Mouse (Mus musculus): ENCODE results near the gene Ubtd2. TPM values are rescaled to one million over a fixed set of nuclear protein-coding genes. Genes with fewer than 3 reads are reported as not detected.
"Not testable (repeated sequence)": the region's sequence is repeated elsewhere in the genome, so short reads cannot be mapped to it uniquely, and the experiment has no call there.

Ubtd2 gene
- polyA plus RNA-seq, 1 experiment from 2014 or later, result 57.3 TPM

- 89% methylated on average over 4 of the region's 4 CpGs for WGBS
- Histone ChIP-seq H3K27ac (ENCODE audit: low read depth) (no peak overlapping the region), H3K4me2 (no peak overlapping the region), H3K9me3 (ENCODE audit: low read depth, low read length) (no peaks in the 10 kb centered on the region), H3K27me3 (ENCODE audit: insufficient read depth, low read length) (no peaks in the 10 kb centered on the region), H3K4me1 (ENCODE audit: insufficient read depth) (no peaks in the 10 kb centered on the region), H3K9ac (no peak overlapping the region), H3K4me3 (ENCODE audit: low read depth, low read length) (no peak overlapping the region), H3K36me3 (ENCODE audit: insufficient read depth) (peaks cover 26% of the 10 kb centered on the region)
- ATAC-seq (ENCODE audit: insufficient read depth), result no peak
- no peak for DNase-seq
- TF ChIP-seq CTCF (IDR thresholded peaks at IDR 0.05; ENCODE audit: low read depth), result peak; percentile 37
Measured at GRCm38 (mm10) chr11:32499931-32500330, 44.8 kb downstream of the Ubtd2 start.

DNA sequence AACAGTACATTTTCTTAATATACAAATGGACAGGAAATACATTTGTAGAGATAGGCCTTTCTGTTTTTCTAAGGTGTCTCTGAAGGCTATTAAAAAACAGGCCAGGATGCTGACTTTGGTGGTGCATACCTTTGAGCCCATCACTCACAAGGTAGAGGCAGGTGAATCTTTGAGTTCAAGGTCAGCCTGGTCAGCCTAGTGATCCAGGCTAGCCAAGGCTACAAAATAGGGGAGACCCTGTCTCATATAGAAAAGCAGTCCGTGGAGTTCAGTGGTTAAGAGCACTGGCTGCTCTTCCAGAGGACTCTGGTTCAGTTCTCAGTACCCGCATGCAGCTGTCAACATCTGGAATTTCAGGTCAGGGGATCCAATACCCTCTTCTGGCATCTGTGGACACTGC lies 48.5 kb downstream of the Ubtd2 start:
- Histone ChIP-seq H3K9ac (no peak overlapping the region), H3K27me3 (ENCODE audit: insufficient read depth, low read length) (no peaks in the 10 kb centered on the region), H3K9me3 (ENCODE audit: low read depth, low read length) (no peaks in the 10 kb centered on the region), H3K4me1 (ENCODE audit: insufficient read depth) (no peaks in the 10 kb centered on the region), H3K4me3 (ENCODE audit: low read depth, low read length) (no peak overlapping the region), H3K27ac (ENCODE audit: low read depth) (no peak overlapping the region), H3K4me2 (no peak overlapping the region), H3K36me3 (ENCODE audit: insufficient read depth) (peaks cover 26% of the 10 kb centered on the region)
- no peak for DNase-seq
- 97% methylated on average over 2 of the region's 2 CpGs for WGBS
- TF ChIP-seq CTCF (IDR thresholded peaks at IDR 0.05; ENCODE audit: low read depth), result no peak
- no peak for ATAC-seq (ENCODE audit: insufficient read depth)

- Histone ChIP-seq H3K9ac (no peak overlapping the region), H3K4me2 (no peak overlapping the region), H3K36me3 (ENCODE audit: insufficient read depth) (peaks cover 18% of the 10 kb centered on the region), H3K4me1 (ENCODE audit: insufficient read depth) (no peaks in the 10 kb centered on the region), H3K27me3 (ENCODE audit: insufficient read depth, low read length) (no peaks in the 10 kb centered on the region), H3K9me3 (ENCODE audit: low read depth, low read length) (no peaks in the 10 kb centered on the region), H3K4me3 (ENCODE audit: low read depth, low read length) (no peak overlapping the region), H3K27ac (ENCODE audit: low read depth) (no peak overlapping the region)
- ATAC-seq (ENCODE audit: insufficient read depth) (no peak), DNase-seq (no peak)
- WGBS, result 76% methylated on average over 7 of the region's 7 CpGs
- TF ChIP-seq CTCF (IDR thresholded peaks at IDR 0.05; ENCODE audit: low read depth), result no peak
Measured at GRCm38 (mm10) chr11:32505091-32505739, 50.0 kb downstream of the Ubtd2 start.

GRCm38 (mm10) chr11:32510930-32511329 lies 55.8 kb downstream of the Ubtd2 start:
- Histone ChIP-seq H3K27me3 (ENCODE audit: insufficient read depth, low read length) (no peaks in the 10 kb centered on the region), H3K36me3 (ENCODE audit: insufficient read depth) (peaks cover 3% of the 10 kb centered on the region; the same call in 1 of the 2 replicates), H3K4me1 (ENCODE audit: insufficient read depth) (no peaks in the 10 kb centered on the region), H3K9me3 (ENCODE audit: low read depth, low read length) (no peaks in the 10 kb centered on the region), H3K27ac (ENCODE audit: low read depth) (no peak overlapping the region), H3K4me2 (no peak overlapping the region), H3K4me3 (ENCODE audit: low read depth, low read length) (no peak overlapping the region), H3K9ac (no peak overlapping the region)
- WGBS, result 57% methylated on average over 1 of the region's 1 CpGs
- no peak for ATAC-seq (ENCODE audit: insufficient read depth)
- no peak for DNase-seq
- TF ChIP-seq CTCF (IDR thresholded peaks at IDR 0.05; ENCODE audit: low read depth), result no peak; the same call in 1 of the 2 replicates

- not testable (repeated sequence) for DNase-seq; H3K27ac ChIP-seq (ENCODE audit: low read depth); H3K9me3 ChIP-seq (ENCODE audit: low read depth, low read length); H3K4me1 ChIP-seq (ENCODE audit: insufficient read depth); H3K4me2 ChIP-seq; H3K4me3 ChIP-seq (ENCODE audit: low read depth, low read length); ATAC-seq (ENCODE audit: insufficient read depth); H3K27me3 ChIP-seq (ENCODE audit: insufficient read depth, low read length); H3K9ac ChIP-seq
- 80% methylated on average over 5 of the region's 5 CpGs for WGBS
- peaks cover 32% of the 10 kb centered on the region for H3K36me3 ChIP-seq (ENCODE audit: insufficient read depth)
Measured at GRCm38 (mm10) chr11:32514853-32515252, 59.7 kb downstream of the Ubtd2 start.

GRCm38 (mm10) chr11:32516091-32516490 lies 60.9 kb downstream of the Ubtd2 start:
- Histone ChIP-seq H3K4me2 (no peak overlapping the region), H3K36me3 (ENCODE audit: insufficient read depth) (peaks cover 35% of the 10 kb centered on the region), H3K9ac (no peak overlapping the region), H3K27me3 (ENCODE audit: insufficient read depth, low read length) (no peaks in the 10 kb centered on the region), H3K4me1 (ENCODE audit: insufficient read depth) (no peaks in the 10 kb centered on the region), H3K4me3 (ENCODE audit: low read depth, low read length) (no peak overlapping the region), H3K27ac (ENCODE audit: low read depth) (no peak overlapping the region), H3K9me3 (ENCODE audit: low read depth, low read length) (no peaks in the 10 kb centered on the region)
- 90% methylated on average over 12 of the region's 12 CpGs for WGBS
- TF ChIP-seq CTCF (IDR thresholded peaks at IDR 0.05; ENCODE audit: low read depth), result no peak
- ATAC-seq (ENCODE audit: insufficient read depth) (no peak), DNase-seq (no peak)

DNA sequence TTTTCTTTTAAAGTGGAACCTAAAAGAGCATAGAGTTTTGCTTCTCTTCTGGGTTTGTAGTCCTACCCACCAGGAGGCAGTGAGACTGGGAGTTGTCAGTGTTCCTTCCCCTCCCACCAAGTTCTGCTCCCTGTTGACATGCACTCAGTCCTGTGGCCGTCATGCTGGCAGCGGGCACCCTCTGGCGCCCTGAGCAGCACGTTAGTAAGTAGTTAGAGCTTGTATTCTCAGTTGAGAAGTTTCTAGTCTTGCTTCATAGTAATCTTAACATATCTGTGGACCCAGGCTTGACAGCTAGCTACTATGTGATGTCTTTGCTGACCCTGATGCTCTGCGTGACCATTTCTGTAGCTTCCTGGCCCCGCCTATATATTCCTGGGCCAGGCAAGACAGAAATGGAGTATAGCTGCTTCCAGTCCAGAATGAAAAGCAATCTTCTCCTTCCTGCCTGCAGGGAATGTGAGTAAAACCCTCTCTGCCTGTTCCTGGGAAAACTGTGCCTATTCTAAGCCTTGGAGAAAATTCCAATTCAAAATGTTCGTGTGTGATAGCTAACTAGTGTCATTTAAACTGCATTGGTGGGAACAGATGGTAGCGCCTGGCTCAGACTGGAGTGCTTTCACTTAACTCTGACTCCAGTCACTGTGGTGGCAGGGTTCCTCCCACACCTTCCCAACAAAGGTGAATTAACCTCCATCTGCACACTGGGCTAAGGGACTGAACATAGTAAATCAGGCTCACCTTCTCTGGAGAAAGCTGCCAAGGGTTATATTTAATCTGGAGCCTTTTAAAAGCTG lies 61.9 kb downstream of the Ubtd2 start:
- Histone ChIP-seq H3K4me1 (ENCODE audit: insufficient read depth) (no peaks in the 10 kb centered on the region), H3K27ac (ENCODE audit: low read depth) (no peak overlapping the region), H3K4me3 (ENCODE audit: low read depth, low read length) (no peak overlapping the region), H3K4me2 (no peak overlapping the region), H3K9me3 (ENCODE audit: low read depth, low read length) (no peaks in the 10 kb centered on the region), H3K9ac (no peak overlapping the region), H3K27me3 (ENCODE audit: insufficient read depth, low read length) (no peaks in the 10 kb centered on the region), H3K36me3 (ENCODE audit: insufficient read depth) (peaks cover 38% of the 10 kb centered on the region)
- DNase-seq (no peak), ATAC-seq (ENCODE audit: insufficient read depth) (no peak)
- no peak for TF ChIP-seq CTCF (IDR thresholded peaks at IDR 0.05; ENCODE audit: low read depth)
- 87% methylated on average over 8 of the region's 8 CpGs for WGBS

Data from lung, embryonic 14.5 days (tissue).